Mouse (Mus musculus): ENCODE results near the gene Col12a1. TPM values are rescaled to one million over a fixed set of nuclear protein-coding genes. Genes with fewer than 3 reads are reported as not detected.

The Col12a1 gene
- polyA plus RNA-seq, 1 experiment: 17.7 TPM

DNA sequence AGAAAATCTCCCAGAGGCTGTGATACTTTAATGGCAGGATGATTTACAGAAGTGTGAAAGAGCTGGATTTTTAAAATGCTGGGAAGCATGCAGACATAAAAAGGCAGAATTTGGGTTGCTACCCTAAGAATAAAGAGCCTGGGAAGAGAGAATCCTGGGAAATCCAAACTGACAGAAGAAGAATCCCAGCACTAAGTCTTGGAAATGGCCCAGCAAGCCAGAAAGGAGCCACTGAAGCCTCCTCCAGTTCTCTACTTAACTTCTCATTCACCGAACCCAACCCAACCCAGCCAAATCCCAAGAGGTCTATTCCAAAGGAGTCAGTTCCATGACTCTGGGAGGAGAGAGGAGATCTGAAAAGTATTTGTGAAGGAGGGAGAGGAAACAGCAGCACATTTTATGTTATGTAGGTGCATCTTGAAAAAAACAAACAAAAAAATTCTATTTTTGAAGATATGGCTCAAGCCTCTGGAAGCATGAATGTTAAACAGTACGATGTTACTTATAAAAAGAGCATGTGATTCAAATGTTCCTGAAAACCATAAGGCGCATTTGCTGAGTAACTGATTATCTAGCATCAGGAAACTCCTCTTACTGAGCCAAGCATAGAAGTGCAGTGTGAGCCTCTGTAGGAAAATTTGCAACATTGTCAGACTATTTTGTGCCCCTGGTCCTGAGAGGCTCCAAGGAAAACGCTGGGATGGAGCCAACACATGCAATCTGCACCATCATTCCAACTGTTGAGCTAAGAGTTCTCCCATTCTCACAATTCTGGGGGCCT, 132.0 kb downstream of the Col12a1 start:
- Histone ChIP-seq H3K4me2 (ENCODE audit: low read depth) (no peak overlapping the region), H3K4me3 (no peak overlapping the region), H3K27me3 (ENCODE audit: control insufficient read depth, insufficient read depth, insufficient read length) (no peaks in the 10 kb centered on the region), H3K79me2 (ENCODE audit: control insufficient read depth, insufficient read depth) (no peaks in the 10 kb centered on the region), H3ac (ENCODE audit: control insufficient read depth, insufficient read length) (no peak overlapping the region), H3K36me3 (ENCODE audit: control insufficient read depth, insufficient read depth) (no peaks in the 10 kb centered on the region)
- TF ChIP-seq MAX (IDR thresholded peaks at IDR 0.05; ENCODE audit: low read depth) (no peak), REST (IDR thresholded peaks at IDR 0.05; ENCODE audit: insufficient read depth, insufficient read length) (no peak), E2F4 (IDR thresholded peaks at IDR 0.05; ENCODE audit: insufficient read depth) (no peak), SRF (IDR thresholded peaks at IDR 0.05; ENCODE audit: control insufficient read depth, insufficient read length, low read depth) (no peak), POLR2A (IDR thresholded peaks at IDR 0.05; ENCODE audit: insufficient read length, low read depth) (no peak), USF1 (IDR thresholded peaks at IDR 0.05; ENCODE audit: low read depth) (no peak), CEBPB (IDR thresholded peaks at IDR 0.05; ENCODE audit: insufficient read depth, poor library complexity, severe bottlenecking) (no peak), TCF3 (IDR thresholded peaks at IDR 0.05; ENCODE audit: insufficient read length, low read depth) (no peak)

GRCm38 (mm10) chr9:79566838-79567237, 151.8 kb downstream of the Col12a1 start:
- Histone ChIP-seq H3K4me3 (no peak overlapping the region), H3K4me2 (ENCODE audit: low read depth) (no peak overlapping the region), H3ac (ENCODE audit: control insufficient read depth, insufficient read length) (no peak overlapping the region), H3K79me2 (ENCODE audit: control insufficient read depth, insufficient read depth) (no peaks in the 10 kb centered on the region), H3K36me3 (ENCODE audit: control insufficient read depth, insufficient read depth) (no peaks in the 10 kb centered on the region), H3K27me3 (ENCODE audit: control insufficient read depth, insufficient read depth, insufficient read length) (no peaks in the 10 kb centered on the region)
- TF ChIP-seq TCF12 (IDR thresholded peaks at IDR 0.05; ENCODE audit: insufficient read depth, poor library complexity, severe bottlenecking): no peak
- TF ChIP-seq POLR2AphosphoS2 (IDR thresholded peaks at IDR 0.05; ENCODE audit: insufficient read length, low read depth): no peak
- no peak for TF ChIP-seq REST (IDR thresholded peaks at IDR 0.05; ENCODE audit: insufficient read depth, insufficient read length)
- no peak for TF ChIP-seq USF1 (IDR thresholded peaks at IDR 0.05; ENCODE audit: low read depth)
- TF ChIP-seq POLR2A (IDR thresholded peaks at IDR 0.05; ENCODE audit: insufficient read length, low read depth): no peak
- TF ChIP-seq CEBPB (IDR thresholded peaks at IDR 0.05; ENCODE audit: insufficient read depth, poor library complexity, severe bottlenecking): no peak
- TF ChIP-seq MAX (IDR thresholded peaks at IDR 0.05; ENCODE audit: low read depth): no peak
- no peak for TF ChIP-seq TCF3 (IDR thresholded peaks at IDR 0.05; ENCODE audit: insufficient read length, low read depth)
- no peak for TF ChIP-seq SRF (IDR thresholded peaks at IDR 0.05; ENCODE audit: control insufficient read depth, insufficient read length, low read depth)
- TF ChIP-seq MYOG (IDR thresholded peaks at IDR 0.05; ENCODE audit: control insufficient read depth in 1 of 3, insufficient read depth in 1 of 3, insufficient read length in 2 of 3, low read depth in 2 of 3): no peak
- no peak for TF ChIP-seq MYOD1 (IDR thresholded peaks at IDR 0.05; ENCODE audit: control insufficient read depth in 1 of 3, insufficient read length in 2 of 3, low read depth in 2 of 3)
- TF ChIP-seq E2F4 (IDR thresholded peaks at IDR 0.05; ENCODE audit: insufficient read depth): no peak

- Histone ChIP-seq H3K79me2 (ENCODE audit: control insufficient read depth, insufficient read depth) (no peaks in the 10 kb centered on the region), H3K36me3 (ENCODE audit: control insufficient read depth, insufficient read depth) (no peaks in the 10 kb centered on the region), H3K27me3 (ENCODE audit: control insufficient read depth, insufficient read depth, insufficient read length) (no peaks in the 10 kb centered on the region), H3K4me3 (no peak overlapping the region), H3ac (ENCODE audit: control insufficient read depth, insufficient read length) (no peak overlapping the region), H3K4me2 (ENCODE audit: low read depth) (no peak overlapping the region)
- TF ChIP-seq REST (IDR thresholded peaks at IDR 0.05; ENCODE audit: insufficient read depth, insufficient read length) (no peak), E2F4 (IDR thresholded peaks at IDR 0.05; ENCODE audit: insufficient read depth) (no peak)
Observed at GRCm38 (mm10) chr9:79553297-79553696, 165.3 kb downstream of the Col12a1 start.

Other genes with a start within 250 kb of the Col12a1 start
- gene Cox7a2, start 41.0 kb upstream of the Col12a1 start, polyA plus RNA-seq (2012; fragmentation: generic; extraction: Trizol): 495 TPM
- gene Tmem30a, start 74.7 kb upstream of the Col12a1 start, polyA plus RNA-seq (2012; fragmentation: generic; extraction: Trizol): 24.7 TPM